Mouse (Mus musculus): ENCODE results near the gene Carf. TPM values are rescaled to one million over a fixed set of nuclear protein-coding genes. Genes with fewer than 3 reads are reported as not detected.

The Carf gene
- 17.5 TPM for polyA plus RNA-seq (2014; fragmentation: Illumina TruSeq; extraction: RNeasy Lipid Tissue Mini Kit (QIAGEN cat#74804); ENCODE audit: low read depth, low replicate concordance)

GRCm38 (mm10) chr1:60098024-60098781 is at the start of gene Carf, which contains the start of gene Wdr12:
Carf (plus strand) TSS chr1:60098247.
Wdr12 (minus strand) TSS chr1:60098645.

GRCm38 (mm10) chr1:60179932-60180783 is 82.1 kb downstream of the Carf start, which contains the start of gene Nbeal1:
Nbeal1 (plus strand) TSS chr1:60180599.

Other genes with a start within 250 kb of the Carf start
- 59.8 TPM for gene Fam117b, start 185.2 kb upstream of the Carf start, polyA plus RNA-seq (2014; fragmentation: Illumina TruSeq; extraction: RNeasy Lipid Tissue Mini Kit (QIAGEN cat#74804); ENCODE audit: low read depth, low replicate concordance)
- gene Ica1l, start 55.1 kb upstream of the Carf start, polyA plus RNA-seq (2014; fragmentation: Illumina TruSeq; extraction: RNeasy Lipid Tissue Mini Kit (QIAGEN cat#74804); ENCODE audit: low read depth, low replicate concordance), result 1.2 TPM
- 13.8 TPM for gene Wdr12, start 398 bp downstream of the Carf start, polyA plus RNA-seq (2014; fragmentation: Illumina TruSeq; extraction: RNeasy Lipid Tissue Mini Kit (QIAGEN cat#74804); ENCODE audit: low read depth, low replicate concordance)
- 69.0 TPM for gene Nbeal1, start 82.4 kb downstream of the Carf start, polyA plus RNA-seq (2014; fragmentation: Illumina TruSeq; extraction: RNeasy Lipid Tissue Mini Kit (QIAGEN cat#74804); ENCODE audit: low read depth, low replicate concordance)
- 43.2 TPM for gene Cyp20a1, start 245.1 kb downstream of the Carf start, polyA plus RNA-seq (2014; fragmentation: Illumina TruSeq; extraction: RNeasy Lipid Tissue Mini Kit (QIAGEN cat#74804); ENCODE audit: low read depth, low replicate concordance)

Data from sigmoid colon, adult 10 weeks (tissue).